Mouse (Mus musculus): ENCODE results near the gene Rif1.
"Not testable (repeated sequence)": the region's sequence is repeated elsewhere in the genome, so short reads cannot be mapped to it uniquely, and the experiment has no call there.

The Rif1 gene

DNA sequence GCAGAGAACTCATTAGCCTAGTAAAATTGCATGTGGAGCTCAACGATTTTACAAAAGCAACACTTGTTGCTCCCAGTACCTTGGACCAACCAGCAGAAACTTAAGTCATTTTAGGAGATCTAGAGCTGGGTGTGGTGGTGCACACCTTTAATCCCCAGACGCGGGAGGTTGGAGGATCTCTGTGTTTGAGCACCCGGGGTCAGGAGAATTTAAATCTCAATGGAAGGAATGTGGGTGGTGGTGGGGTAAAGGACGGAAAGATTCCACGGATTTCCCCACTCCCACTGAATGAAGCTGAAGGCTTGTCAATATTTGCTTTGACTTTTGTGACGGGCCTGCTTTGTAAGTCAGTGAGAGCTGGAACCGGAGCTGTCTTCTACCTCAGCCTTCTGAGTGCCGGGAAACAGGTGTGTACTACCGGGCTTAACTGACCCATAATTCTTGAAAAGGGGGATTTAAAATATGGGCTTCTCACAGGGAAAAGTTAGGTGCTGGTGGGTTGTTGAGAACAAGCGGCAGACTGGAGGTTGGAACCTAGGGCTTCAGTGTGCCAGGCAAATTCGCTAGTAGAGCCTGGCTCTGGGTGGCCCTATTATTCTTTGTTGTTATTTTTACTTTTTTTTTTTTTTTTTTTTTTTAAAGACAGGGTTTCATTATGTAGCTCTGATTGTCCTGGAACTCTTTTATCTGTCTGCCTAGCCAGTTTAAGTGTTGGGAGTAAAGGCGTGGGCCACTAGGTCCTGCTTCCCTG is 1.2 kb upstream of the Rif1 start:
- no peak for DNase-seq (ENCODE audit: extremely low read depth, low read depth, low spot score)

DNA sequence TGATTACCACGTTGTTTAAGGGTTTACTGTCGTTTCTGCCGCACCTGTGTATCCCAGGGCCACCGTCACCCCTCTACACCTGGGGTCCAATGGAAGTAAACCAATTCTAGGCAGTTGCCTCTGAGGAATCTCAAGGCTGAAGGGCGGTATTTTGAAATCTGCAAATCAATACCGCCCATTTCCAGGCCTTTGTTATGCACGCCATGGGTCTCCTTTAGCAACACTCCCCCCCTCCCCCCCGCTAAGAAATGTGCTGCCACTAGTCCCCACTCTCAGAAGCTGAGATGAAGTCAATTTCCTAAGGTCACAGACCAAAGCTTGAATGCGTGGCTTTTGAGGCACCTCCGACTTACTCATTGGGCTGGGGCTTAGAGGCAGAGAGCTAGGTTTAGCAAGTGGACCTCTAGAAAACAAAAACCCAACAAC is 554 bp upstream of the Rif1 start:
- DNase-seq (ENCODE audit: extremely low read depth, low read depth, low spot score) = no peak

GRCm38 (mm10) chr2:52073141-52073904 is 691 bp downstream of the Rif1 start:
- DNase-seq (ENCODE audit: extremely low read depth, low read depth, low spot score) = no peak

GRCm38 (mm10) chr2:52078666-52079065 is 6.0 kb downstream of the Rif1 start:
- no peak for DNase-seq (ENCODE audit: extremely low read depth, low read depth, low spot score)

- DNase-seq (ENCODE audit: extremely low read depth, low read depth, low spot score) = no peak
Measured at GRCm38 (mm10) chr2:52084013-52084412, 11.4 kb downstream of the Rif1 start.

DNA sequence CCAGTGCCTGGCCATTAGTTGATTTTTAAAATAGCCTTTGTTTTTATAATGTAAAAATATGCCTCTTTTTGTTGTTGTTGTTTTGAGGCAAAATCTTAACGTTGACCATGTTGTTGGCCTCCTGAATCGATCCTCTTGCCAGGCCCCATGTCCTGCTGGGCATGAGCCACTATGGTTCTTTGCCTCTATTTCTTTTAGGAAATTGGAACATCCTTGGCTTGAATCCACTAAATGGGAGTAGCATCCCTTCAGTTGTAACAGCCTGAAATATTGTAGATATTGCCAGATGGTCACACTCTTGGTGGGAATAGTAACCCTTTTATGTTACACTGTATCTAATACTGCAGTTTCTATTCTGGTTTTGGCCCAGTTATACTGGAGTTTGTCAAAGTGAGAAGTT is 11.9 kb downstream of the Rif1 start:
- DNase-seq (ENCODE audit: extremely low read depth, low read depth, low spot score) = no peak

GRCm38 (mm10) chr2:52114086-52114485 is 41.5 kb downstream of the Rif1 start:
- no peak for DNase-seq (ENCODE audit: extremely low read depth, low read depth, low spot score)

DNA sequence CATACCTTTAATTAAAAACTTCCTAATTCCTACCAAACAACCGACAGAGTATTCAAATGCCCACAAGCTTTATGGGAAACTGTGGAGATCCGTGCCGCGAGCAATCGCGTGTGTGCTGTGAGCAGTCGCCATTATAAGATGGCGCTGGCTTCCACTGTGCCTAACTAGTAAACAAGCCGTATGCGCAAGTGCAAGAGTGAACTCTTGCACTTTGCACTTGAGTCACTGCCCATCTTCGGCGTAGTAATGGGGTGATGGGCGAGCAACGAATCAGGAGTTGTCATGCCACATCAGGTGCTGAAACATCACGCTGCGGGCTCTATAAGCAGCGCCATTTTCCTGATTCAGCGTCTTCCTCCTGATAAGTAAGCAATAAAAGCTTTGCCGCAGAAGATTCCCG is 58.7 kb downstream of the Rif1 start:
- DNase-seq (ENCODE audit: extremely low read depth, low read depth, low spot score) = not testable (repeated sequence)

DNA sequence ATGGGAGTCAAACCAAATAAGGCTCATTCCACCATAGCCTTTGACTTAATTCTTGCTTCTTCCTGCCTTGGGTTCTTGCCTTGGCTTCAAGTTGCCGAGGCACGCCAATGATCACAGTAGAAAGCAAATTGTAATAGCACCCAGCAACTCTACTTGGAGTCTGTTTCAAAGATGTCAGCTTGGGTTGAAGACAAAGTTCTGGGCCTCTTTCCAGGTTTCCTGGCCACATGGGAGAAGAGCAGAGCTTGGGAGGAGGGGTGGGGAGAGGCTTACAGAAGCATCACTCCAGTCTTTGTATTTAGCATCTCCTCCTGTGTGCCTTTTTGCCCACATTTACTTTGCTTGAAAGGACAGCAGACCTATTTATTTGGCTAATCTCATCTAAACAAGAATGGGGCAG is 60.7 kb downstream of the Rif1 start:
- no peak for DNase-seq (ENCODE audit: extremely low read depth, low read depth, low spot score)

GRCm38 (mm10) chr2:52153064-52153463 is 80.4 kb downstream of the Rif1 start:
- DNase-seq (ENCODE audit: extremely low read depth, low read depth, low spot score) = no peak

- no peak for DNase-seq (ENCODE audit: extremely low read depth, low read depth, low spot score)
Measured at GRCm38 (mm10) chr2:52169243-52170005, 96.8 kb downstream of the Rif1 start.

Measured in fat pad, adult 2 months (tissue).